Mouse (Mus musculus): ENCODE measurements at regions not wholly inside any gene's neighbourhood (a gene's known extent, or its start where the extent isn't known, plus 50 kb on each side); places are given as distances from the start of the nearest gene placed in this dataset.

GRCm38 (mm10) chr13:16669281-16669680, 657.6 kb downstream of the Inhba start:
- no peak for DNase-seq (ENCODE audit: low read depth, low spot score)

GRCm38 (mm10) chr13:16670047-16670733, 658.5 kb downstream of the Inhba start:
- DNase-seq (ENCODE audit: low read depth, low spot score): no peak

- DNase-seq (ENCODE audit: low read depth, low spot score): no peak
Measured at GRCm38 (mm10) chr13:16670736-16671135, 659.1 kb downstream of the Inhba start.

GRCm38 (mm10) chr13:16676873-16677272, 665.2 kb downstream of the Inhba start:
- no peak for DNase-seq (ENCODE audit: low read depth, low spot score)

DNA sequence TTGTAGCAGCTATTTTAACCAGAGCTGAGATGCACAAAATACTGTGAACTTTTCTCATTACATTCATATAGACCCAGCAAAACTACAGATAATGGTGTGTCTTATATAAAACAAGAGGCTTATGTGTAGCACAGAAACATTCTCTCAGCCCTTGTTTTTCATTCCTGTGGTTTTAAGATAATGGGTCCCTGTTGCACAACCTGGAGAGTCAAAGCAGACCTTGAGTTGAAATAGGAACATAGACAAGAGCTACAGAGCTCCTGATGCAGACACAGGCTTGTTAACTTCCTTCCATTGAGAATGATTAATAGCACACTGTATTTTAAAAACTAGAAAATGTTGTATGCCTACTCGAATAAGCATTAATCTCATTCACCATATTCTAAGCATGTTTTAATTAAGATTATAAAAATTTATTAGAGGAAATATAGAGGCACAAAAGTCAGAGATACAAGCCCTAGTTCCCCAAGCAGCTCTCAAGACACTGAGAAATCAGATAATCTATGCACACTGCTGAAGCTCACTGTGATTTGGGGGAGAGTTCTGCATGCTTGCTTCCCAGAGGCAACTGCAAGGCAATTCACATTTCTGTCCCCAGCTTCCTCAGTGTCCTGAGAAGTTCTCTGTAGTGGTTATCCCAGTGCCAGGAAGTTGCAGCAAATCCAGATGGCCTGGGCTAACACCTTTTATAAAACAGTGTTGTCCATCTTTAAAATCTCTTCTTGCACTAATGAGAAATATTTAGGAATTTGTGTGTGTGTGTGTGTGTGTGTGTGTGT, 666.8 kb downstream of the Inhba start:
- DNase-seq (ENCODE audit: low read depth, low spot score): no peak

DNA sequence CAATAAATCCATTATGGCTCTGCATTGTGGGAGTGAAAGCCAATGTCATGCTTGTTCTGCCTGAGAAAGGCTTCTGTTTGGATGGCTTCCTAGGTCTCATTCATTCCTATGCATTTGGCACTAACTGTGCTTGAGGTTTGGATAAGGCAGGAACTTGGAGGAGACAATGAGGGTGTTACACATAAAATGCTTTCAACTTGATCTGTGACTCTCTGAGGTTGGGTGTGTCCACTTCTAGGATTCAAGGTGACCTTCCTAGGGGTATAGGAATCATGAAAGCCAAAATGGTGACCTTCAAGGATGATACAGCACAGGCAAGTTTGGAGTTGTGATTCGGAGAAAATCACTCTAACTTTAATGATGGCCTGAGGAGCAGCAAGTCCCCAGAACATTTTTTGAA, 682.5 kb downstream of the Inhba start:
- DNase-seq (ENCODE audit: low read depth, low spot score): peak; percentile 51

DNA sequence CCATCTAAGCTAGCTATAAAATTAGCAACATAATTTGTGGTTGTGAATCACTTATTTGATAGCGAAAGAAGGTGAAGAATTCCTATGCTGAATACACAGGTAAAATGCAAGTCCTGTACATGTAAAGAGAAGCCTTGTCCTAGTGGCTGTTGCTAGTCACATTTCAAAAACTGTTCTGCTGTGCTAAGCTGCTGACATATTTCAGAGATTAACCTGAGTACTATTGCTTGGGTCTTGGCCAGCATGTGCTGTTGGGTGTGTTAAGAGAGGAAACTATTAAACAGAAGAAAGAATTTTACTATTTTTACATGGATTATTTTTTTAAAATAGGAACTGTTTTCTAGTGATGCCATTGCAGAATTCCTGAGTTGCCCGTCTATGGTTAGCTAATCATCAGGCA, 689.3 kb downstream of the Inhba start:
- DNase-seq (ENCODE audit: low read depth, low spot score): no peak

DNA sequence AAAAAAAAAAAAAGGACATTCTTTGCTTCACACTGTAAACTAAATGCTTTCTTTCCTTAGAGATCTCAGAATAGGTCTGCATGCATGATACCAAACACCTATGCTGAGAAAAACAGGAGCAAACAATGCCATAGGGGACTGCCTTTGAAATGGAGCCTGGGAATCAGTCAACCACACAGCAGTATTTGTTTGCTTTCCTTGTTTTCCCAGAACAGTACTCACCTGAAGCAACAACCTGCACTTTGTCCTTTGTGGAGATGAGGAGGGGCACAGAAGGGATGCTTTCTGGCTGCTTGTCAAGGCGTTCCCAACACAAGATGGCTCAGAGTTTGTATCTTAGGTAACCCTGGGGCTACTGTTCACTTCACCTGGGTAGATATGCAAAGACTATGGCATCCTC, 690.5 kb downstream of the Inhba start:
- no peak for DNase-seq (ENCODE audit: low read depth, low spot score)

DNA sequence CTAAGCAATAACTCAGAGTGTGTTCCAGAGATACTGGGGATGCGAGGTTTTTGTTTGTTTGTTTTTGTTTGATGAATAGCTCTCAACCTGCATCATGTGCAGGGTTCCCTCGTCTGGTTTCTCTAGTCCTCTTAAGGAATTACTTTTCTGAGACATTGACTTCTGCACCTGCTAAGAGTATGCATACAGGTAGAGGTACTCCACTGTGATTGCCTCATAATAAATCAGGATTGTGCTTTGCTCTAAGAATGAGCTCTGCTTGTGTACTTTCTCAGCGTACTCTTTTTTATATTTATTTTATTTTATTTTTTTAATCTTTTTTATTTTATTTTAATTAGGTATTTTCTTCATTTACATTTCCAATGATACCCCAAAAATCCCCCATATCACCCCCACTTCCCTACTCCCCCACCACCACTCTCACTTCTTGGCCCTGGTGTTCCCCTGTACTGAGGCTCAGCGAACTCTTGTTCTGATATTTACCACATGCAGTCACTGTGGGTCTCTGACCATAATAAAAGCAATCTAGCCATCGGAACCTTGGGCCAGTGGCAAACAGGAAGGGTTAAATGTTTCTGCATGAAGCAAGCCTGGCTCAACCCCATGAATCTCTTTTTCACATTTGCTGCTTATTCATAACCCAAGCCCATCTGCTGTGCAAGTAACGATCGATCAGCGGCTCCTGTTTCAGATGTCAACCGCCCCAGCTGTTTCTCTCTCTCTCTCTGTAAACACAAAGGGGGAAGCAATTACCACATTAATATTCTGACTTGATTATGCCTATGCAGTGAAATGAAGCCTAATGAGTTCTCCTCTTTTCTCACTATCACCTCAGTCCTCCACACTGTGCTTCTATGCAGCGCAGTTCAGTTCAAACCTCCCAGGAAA, 693.8 kb downstream of the Inhba start:
- no peak for DNase-seq (ENCODE audit: low read depth, low spot score)

DNA sequence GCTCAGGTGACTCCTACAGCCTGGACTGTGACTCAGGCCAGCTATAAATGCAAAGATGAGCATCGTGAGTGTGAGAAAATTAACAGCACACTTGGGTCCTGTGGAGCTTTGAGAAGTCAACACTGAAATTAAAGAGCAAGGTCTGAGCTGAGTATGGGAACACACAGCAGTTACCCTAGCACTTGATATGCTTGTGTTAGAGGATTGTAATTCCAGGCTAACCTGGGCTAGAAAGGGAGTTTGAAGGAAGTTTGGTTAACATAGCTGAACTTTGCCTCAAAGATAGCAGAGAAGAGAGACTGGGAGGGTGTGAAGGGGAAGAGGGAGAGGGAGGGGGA, 694.4 kb downstream of the Inhba start:
- no peak for DNase-seq (ENCODE audit: low read depth, low spot score)

DNA sequence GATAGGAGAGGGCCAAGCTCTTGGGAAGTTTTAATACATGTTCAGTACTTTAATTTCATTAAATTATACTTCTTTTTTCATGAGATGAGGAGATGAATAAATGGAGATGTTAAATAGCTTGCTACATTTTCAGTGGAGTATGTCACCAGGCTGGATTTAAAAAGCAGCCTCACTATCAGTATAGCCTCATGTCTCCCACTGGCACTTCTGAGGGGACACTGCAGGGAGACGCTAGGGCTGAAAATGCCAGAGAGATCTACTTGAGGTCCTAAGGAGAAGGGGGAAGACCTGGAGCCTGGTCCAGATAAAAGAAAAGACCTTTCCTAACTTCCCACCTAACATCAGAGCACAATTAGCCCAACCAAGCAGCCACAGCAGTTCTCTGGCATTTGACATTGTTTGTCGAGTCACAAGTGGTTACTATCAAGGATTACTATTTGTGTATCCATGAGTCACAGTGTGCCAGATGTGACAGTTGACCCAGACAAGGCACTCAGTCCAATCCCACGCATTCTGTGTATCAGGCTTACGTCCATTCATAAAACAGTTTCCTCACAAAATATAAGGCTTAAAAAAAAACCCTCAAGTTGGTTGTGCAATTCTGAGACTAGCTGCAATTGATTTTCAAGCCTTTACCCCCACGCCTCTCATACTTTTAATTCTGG, 703.8 kb downstream of the Inhba start:
- DNase-seq (ENCODE audit: low read depth, low spot score): no peak

- no peak for DNase-seq (ENCODE audit: low read depth, low spot score)
Measured at GRCm38 (mm10) chr13:16716340-16716739, 704.7 kb downstream of the Inhba start.

- peak; percentile 8 for DNase-seq (ENCODE audit: low read depth, low spot score)
Measured at GRCm38 (mm10) chr13:16716796-16717749, 705.4 kb downstream of the Inhba start.

- DNase-seq (ENCODE audit: low read depth, low spot score): no peak
Measured at GRCm38 (mm10) chr13:16720090-16720489, 708.4 kb downstream of the Inhba start.

DNA sequence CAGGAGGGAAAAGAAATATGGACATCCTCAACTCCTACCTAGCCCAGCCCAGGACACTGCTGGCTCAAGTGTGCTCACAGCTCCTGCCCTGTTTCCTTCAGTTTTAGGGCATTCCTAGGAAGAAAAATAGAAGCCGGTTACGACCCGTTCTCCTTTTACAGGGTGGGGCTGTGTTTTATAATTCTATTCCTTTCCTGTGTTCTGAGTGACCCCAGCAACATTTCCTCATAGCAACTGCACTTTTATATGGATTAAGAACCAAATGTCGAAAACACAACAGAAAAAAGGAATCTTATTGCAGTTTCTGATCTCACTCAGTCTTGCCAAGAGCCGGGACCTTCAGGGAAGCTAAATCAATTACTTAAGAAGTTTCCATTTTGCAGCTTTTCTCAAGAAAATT, 713.7 kb downstream of the Inhba start:
- no peak for DNase-seq (ENCODE audit: low read depth, low spot score)

DNA sequence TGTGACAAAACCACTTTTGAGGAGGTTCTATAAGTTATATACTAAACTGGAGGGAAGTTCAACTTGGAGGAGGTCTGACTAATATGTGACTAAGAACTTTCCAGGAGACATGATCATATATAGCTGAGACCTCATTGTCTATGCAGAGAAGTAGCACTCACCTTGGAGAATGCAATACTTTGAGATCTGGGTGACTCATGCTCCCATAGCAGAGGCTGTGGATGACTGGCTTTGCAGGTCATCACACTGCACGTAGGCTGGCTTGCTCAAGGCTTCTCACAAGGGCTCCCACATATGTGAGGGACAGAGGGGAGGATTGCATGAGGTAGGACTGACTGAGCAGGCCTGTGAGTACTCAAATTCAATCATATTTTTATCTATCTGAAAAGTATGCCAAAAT, 726.7 kb downstream of the Inhba start:
- DNase-seq (ENCODE audit: low read depth, low spot score): no peak

- DNase-seq (ENCODE audit: low read depth, low spot score): no peak
Measured at GRCm38 (mm10) chr13:16739563-16739962, 727.9 kb downstream of the Inhba start.

DNA sequence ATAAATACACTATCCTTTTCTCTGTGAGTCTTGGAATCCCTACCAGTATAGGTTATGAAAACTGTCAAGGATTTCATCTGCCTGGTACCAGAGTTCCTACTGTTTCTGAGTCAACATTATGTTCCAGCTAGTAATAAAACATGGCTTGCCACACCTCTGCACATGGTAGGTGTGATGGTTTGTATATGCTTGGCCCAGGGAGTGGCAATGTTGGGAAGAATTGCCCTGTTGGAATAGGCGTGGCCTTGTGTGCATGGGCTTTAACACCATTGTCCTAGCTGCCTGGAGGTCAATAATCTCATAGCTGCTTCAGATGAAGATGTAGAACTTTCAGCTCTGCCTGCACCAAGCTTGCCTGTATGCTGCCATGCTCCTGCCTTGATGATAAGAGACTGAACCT, 732.6 kb downstream of the Inhba start:
- no peak for DNase-seq (ENCODE audit: low read depth, low spot score)

DNA sequence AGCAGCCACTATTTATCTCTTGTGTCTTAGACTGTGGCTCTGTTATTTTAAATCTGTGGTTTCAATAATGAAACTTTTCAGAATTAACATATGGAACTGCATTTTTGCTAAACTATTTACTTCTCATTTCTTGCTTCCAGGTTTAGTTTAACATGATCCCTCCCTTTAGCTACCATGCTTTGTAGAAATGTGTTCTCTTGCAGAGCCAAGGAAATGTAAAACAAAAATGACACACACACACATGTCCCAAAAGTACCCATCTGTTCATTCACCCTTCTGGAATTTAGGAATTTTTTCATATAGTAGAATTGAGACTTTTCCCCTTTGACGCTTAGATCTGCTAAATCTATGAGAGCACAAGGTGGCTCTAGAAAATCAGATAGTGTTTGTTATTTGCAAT, 734.0 kb downstream of the Inhba start:
- DNase-seq (ENCODE audit: low read depth, low spot score): no peak

DNA sequence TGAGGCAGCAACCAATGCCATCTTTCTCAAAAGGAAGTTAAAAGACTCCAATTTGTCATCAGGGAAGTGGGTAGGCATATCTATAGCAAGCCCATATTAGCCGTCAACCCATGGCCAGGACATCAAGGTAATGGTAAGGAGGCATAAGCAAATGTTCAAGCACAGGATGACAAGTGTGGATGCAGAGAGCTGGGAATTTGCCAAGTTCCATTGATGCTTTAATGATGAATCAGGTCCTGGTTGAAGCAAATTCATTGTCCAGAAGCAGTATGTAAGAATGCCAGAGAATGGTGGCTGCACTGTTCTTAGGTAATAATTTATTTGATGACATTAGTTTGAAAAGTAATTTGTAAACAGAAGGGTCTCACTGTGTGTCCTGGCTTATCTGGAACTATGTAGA, 734.8 kb downstream of the Inhba start:
- no peak for DNase-seq (ENCODE audit: low read depth, low spot score)

GRCm38 (mm10) chr13:16756264-16756663, 744.6 kb downstream of the Inhba start:
- no peak for DNase-seq (ENCODE audit: low read depth, low spot score)

Data from ES-CJ7 (cell line).